Mouse (Mus musculus): ENCODE measurements around the gene Sytl2. TPM values are rescaled to one million over a fixed set of nuclear protein-coding genes. Genes with fewer than 3 reads are reported as not detected.

Sytl2 gene
- polyA plus RNA-seq, 1 experiment = 2.7 TPM

DNA sequence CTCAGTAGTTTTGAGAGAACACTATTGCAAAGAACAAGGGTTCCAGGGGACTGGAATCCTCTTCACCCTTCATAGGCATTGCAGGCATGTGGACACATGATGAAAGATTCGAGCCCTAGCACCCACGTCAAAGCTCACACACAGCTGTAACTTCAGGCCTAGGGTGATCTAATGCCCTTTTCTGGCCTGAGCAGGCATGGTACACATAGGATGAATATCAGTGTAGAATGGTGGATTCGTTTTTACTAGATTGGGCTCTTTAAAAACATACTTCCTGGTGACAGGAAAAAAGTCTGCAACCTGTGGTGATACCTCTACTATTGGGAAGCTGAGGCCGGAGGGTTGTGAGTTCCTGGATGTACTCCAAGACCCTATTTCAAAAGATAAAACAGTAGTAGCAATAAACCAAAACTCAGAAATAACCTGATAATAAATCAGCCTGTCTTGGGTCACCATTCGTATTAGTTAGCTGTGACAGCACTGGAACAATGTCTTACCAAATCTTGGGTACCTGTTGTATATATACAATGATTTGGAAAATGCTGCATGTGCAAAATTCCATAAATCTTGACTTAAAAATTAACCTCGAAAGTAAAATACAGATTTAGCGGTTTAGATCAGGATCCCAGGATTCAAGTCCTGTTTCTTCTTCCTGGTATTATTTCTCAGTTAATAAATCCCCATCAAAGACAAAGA lies 154.2 kb downstream of the Sytl2 start:
- H3K4me3 ChIP-seq (ENCODE audit: insufficient read depth, low read depth, low read length) = peak overlapping the region; percentile 81
- no peak overlapping the region for H3K27ac ChIP-seq (replicated peaks; ENCODE audit: low read depth, low read length)
- no peaks in the 10 kb centered on the region; the same call in 1 of the 2 replicates for H3K4me1 ChIP-seq (ENCODE audit: control insufficient read depth, insufficient read depth, insufficient read length, low read length)

GRCm38 (mm10) chr7:90456845-90457468 lies 154.9 kb downstream of the Sytl2 start, which contains the start of gene Tmem126a:
Gene Tmem126a (minus strand): TSS chr7:90457229.
- Histone ChIP-seq H3K4me3 (ENCODE audit: insufficient read depth, low read depth, low read length) (peak within 1 kb of the TSS; percentile 81), H3K27ac (replicated peaks; ENCODE audit: low read depth, low read length) (peak within 1 kb of the TSS; percentile 87)

GRCm38 (mm10) chr7:90457517-90457916 lies 155.5 kb downstream of the Sytl2 start:
- Histone ChIP-seq H3K4me1 (ENCODE audit: control insufficient read depth, insufficient read depth, insufficient read length, low read length) (no peaks in the 10 kb centered on the region; the same call in 1 of the 2 replicates), H3K4me3 (ENCODE audit: insufficient read depth, low read depth, low read length) (peak overlapping the region; percentile 81), H3K27ac (replicated peaks; ENCODE audit: low read depth, low read length) (peak overlapping the region; percentile 73)

More at GRCm38 (mm10) chr7:90456845-90457468, 154.9 kb downstream of the Sytl2 start, which contains the start of gene Tmem126a:
- no peaks in the 10 kb centered on the region; the same call in 1 of the 2 replicates for H3K4me1 ChIP-seq (ENCODE audit: control insufficient read depth, insufficient read depth, insufficient read length, low read length)

Other genes starting within 250 kb of the Sytl2 start
- gene Picalm, start 172.0 kb upstream of the Sytl2 start, polyA plus RNA-seq (2012; ENCODE audit: insufficient read depth, insufficient read length, missing spikeins) = 125 and 126 TPM in 2 replicates
- not detected in 2 replicates for gene Ccdc83, start 36.5 kb upstream of the Sytl2 start, polyA plus RNA-seq (2012; ENCODE audit: insufficient read depth, insufficient read length, missing spikeins)
- not detected in 2 replicates for gene Ccdc89, start 124.3 kb downstream of the Sytl2 start, polyA plus RNA-seq (2012; ENCODE audit: insufficient read depth, insufficient read length, missing spikeins)
- gene Crebzf, start 140.5 kb downstream of the Sytl2 start, polyA plus RNA-seq (2012; ENCODE audit: insufficient read depth, insufficient read length, missing spikeins) = 23.2 and 37.5 TPM in 2 replicates
- 177 and 191 TPM in 2 replicates for gene Tmem126a, start 155.0 kb downstream of the Sytl2 start, polyA plus RNA-seq (2012; ENCODE audit: insufficient read depth, insufficient read length, missing spikeins)
- 47.4 and 60.3 TPM in 2 replicates for gene Tmem126b, start 173.7 kb downstream of the Sytl2 start, polyA plus RNA-seq (2012; ENCODE audit: insufficient read depth, insufficient read length, missing spikeins)
- gene Dlg2, start 174.4 kb downstream of the Sytl2 start, polyA plus RNA-seq (2012; ENCODE audit: insufficient read depth, insufficient read length, missing spikeins) = 1.4 and 7.6 TPM in 2 replicates

Data from brown adipose tissue, adult 24 weeks (tissue).